Mouse (Mus musculus) c-Kit-positive CD71-positive TER-119-positive erythroid progenitor cells, embryonic 14.5 days (primary cell): ENCODE data around the gene Neurod6.

Source experiments
- DNase-seq: peaks from one replicate; pipeline ENCODE4 v3.0.0-alpha.2; 2013; ENCODE audit warnings: low spot score

Neurod6 gene

DNA sequence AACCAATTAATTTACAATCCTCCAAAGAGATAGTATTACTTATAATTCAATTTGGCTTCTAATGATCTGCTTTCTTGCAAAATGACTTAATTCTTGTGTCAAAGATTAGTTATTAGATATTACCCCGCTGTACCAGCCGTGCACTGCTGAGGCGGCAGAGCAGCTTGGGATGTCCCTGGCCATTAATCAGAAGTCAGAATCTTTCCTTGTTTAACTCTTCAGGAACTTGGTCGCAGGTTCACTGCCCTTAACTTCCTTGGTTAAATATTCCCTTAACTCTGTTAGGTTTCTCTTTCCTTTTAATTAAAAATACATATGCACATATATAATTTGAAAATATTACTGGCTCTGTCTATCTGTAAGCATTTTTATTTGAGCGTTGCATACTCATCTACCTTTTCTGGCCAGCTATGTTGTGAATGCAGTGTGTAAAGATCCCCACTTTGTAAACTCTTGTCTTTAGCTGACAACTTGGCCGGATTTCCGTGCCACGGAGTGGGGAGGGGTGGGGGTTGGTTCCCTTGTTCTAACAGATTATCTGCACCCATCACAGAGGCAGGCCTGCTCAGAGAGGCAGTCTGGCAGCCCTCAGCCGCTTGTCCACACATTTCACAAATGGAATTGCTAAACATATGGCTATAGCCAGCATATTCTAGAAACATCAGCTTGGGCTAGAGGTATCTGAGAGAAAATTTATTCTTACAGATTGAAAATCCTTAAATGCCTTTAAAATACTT, 34.1 kb downstream of the Neurod6 start:
- no peak for DNase-seq

- DNase-seq, result no peak
These were observed 34.8 kb downstream of the Neurod6 start for GRCm38 (mm10) chr6:55646111-55646823.

GRCm38 (mm10) chr6:55634662-55635061, 46.4 kb downstream of the Neurod6 start:
- no peak for DNase-seq
